Mouse (Mus musculus): ENCODE measurements around the gene Ap2b1.

The Ap2b1 gene

DNA sequence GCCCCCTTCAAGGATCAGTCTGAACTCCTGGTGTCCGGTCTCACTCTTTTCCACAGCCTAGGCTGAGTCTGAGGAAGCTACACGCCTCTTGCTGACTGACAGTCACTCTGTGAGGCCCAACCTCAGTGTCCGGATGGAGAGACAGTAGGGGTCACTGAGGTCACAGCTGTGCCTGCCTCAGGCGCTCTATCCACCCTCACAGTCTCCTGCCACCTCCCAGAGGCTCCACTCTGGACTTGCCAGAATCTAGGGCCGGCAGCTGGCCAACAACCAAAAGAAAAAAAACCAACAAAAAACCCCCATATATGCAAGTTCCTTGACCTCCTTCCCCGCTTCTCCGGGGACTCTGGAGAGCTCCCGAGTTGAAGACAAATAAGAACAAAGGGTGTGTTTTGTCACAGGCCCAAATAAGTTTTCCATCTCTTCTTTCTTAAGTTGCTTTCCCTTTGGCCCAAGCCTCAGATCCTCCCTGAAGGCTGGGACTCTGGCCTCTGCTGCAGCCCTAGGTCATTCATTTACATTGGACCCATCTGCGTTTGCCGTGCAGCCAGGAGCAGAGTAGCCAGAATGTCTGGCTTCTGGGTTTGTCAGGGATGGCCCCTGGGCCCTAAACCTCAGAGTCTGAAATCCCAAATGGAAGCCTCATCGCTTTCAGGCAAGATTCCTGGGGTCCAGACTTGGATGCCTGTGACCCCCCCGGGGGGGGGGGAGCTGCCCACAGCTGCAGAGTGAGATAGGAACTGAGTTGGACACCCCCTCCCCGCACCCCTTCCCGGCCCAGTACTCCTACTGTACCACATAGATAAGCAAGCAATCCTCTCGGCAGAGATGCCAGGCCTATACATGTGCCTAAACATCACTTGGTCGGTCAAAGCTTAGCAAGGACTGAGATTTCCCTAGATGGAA lies 149.4 kb downstream of the Ap2b1 start:
- no peak for DNase-seq

DNA sequence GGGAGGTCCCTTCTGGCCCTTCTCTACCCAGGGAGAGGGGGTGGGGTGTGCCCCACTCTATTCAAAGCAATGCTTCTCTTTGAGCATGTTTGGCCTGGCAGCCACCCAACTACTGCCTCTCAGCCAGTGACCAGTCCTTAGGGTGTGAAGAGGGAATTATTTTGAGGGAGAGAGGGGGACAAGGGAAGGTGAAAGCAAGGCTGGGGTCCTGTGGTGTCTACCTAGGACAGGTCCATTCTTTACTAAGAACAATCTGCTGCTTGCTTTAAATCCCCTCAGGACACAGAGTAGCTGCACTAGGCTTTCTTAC lies 150.1 kb downstream of the Ap2b1 start:
- no peak for DNase-seq

DNA sequence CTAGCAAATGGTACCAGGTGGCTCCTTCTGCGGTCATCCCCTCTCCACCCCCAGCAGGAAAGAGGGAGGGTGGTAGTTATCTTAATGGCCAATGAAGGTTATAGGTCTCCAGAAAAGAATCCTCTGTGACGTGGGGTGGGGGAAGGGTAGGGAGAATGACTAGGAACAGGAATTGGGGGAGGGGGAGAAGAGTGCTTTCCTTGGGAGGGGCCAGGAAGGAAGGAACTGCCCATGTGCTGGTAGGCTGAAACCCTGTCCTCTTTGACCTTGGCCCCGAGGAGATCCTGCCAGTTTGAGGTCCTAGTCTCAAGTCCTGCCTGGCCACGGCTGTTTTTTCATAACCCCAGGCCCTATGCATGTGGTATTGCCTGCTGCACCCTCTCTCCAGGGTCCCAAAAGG lies 150.5 kb downstream of the Ap2b1 start:
- DNase-seq: no peak

DNA sequence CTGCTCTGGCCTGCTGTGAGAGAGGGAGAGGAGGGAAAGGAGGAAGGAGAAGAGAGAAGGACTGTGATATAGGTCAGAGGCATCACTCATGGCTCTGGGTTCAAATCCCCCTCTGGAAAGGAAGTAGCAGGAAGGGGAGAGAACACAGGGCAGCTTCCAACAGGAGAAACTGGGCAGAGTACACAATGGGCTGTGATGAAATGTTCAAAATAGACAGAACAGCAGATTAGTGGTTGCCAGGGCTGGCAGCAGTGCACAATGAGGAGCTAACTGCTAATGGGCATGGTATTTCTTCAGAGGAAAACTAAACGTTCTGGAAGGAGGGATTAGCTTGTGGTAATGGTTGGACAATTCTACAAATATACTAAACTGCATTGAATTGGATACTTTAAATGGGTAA lies 151.7 kb downstream of the Ap2b1 start:
- DNase-seq: no peak

DNA sequence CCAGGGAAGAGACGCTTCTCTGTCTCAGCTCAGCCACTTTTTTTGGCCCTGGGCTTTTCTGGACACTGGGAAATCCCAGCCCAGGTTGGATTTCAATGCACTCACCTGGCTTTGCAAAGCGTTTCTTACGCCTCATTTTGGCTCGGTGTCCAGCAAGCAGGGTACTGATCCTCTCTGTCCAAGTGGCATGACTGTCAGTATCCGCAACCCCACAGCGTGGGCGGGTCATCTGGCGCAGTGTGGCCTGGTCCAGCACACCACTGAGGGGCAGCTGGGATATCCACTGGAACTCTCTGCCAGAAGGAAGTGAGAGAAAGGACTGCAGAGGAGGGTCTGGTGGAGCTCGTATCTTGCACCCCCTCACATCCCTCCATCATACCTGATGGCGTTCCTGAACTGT lies 152.5 kb downstream of the Ap2b1 start:
- DNase-seq: no peak

DNA sequence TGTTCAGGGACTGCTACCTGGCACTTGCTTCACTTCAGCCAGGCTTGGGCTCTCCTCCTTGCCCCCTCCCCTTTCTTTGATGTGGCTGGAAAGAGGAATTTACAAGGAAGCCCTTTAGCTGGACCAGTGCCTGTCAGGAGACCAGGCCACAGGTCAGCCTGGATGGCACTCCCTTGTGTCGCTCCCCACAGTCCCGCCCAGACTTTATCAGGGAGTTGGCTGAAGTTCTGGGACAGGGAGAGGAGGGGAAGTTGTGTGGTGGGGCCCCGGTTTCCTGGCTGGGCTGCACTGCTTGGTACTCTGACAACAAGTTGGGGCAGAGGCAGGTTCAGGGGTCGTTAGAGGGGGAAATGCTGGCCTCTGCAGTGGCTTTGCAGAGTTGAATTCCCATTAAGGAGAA lies 155.7 kb downstream of the Ap2b1 start:
- no peak for DNase-seq
